Mouse (Mus musculus) megakaryocyte, embryonic 14.5 days (primary cell): Measurements from ENCODE around the gene Trim80. TPM values are rescaled to one million over a fixed set of nuclear protein-coding genes. Genes with fewer than 3 reads are reported as not detected.

ENCODE experiments used
- H3K27me3 ChIP-seq: replicated peaks from 2 replicates; pipeline ENCODE3; 2012; ENCODE audit warnings: inconsistent platforms
- H3K36me3 ChIP-seq: replicated peaks from 2 replicates; pipeline ENCODE3; 2012; ENCODE audit warnings: low read length, inconsistent platforms, mixed read lengths
- H3K4me1 ChIP-seq: 2 replicates; pipeline ENCODE4 v1.6.1; 2012; ENCODE audit warnings: inconsistent platforms
- H3K4me3 ChIP-seq: replicated peaks from 2 replicates; pipeline ENCODE3; 2012; ENCODE audit warnings: moderate library complexity, mild to moderate bottlenecking, inconsistent platforms
- H3K9me3 ChIP-seq: 2 replicates; pipeline ENCODE4 v1.6.1; 2012; ENCODE audit warnings: inconsistent platforms
- FLI1 ChIP-seq: IDR thresholded peaks from 2 replicates; pipeline ENCODE4 v1.6.1; 2012; ENCODE audit warnings: low read length, inconsistent platforms, mixed read lengths
- GATA1 ChIP-seq: IDR thresholded peaks from 3 replicates; pipeline ENCODE4 v1.6.1; 2012; ENCODE audit warnings: mixed read lengths, low read length, inconsistent platforms, borderline replicate concordance
- polyA plus RNA-seq: library from polyadenylated mRNA; stranded (reverse); fragments of >175 nt; gene quantifications from 2 replicates; pipeline ENCODE4 v1.2.3, GENCODE M21; 2012; ENCODE audit warnings: low replicate concordance; ENCODE audit not compliant: insufficient read depth

The Trim80 gene
- polyA plus RNA-seq, 1 experiment: not detected

DNA sequence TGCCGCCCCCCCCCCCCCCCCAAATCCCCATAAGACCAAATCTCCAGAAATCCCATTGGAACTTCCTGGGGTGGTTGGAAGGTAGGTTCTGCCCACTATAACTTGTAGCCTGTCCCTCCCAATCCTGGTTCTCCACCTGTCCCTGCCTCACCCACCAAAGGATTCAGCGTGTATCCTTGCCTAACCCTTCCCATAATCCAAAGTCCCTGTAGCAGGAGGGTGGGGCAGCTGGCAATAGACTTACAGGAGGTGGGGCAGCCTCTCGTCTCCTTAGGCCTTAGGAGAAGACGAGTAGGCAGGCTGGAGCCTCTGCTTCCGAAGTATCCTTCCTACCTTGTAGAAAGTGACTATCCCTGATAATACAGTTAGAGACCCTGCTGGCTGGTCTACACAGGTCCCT is 15.8 kb downstream of the Trim80 start:
- peaks cover 26% of the 10 kb centered on the region for H3K9me3 ChIP-seq
- H3K36me3 ChIP-seq: no peaks in the 10 kb centered on the region
- H3K27me3 ChIP-seq: peaks cover 68% of the 10 kb centered on the region
- no peak overlapping the region for H3K4me3 ChIP-seq
- TF ChIP-seq FLI1 (no peak), GATA1 (no peak)
- H3K4me1 ChIP-seq: peaks cover 13% of the 10 kb centered on the region; the same call in 1 of the 2 replicates

DNA sequence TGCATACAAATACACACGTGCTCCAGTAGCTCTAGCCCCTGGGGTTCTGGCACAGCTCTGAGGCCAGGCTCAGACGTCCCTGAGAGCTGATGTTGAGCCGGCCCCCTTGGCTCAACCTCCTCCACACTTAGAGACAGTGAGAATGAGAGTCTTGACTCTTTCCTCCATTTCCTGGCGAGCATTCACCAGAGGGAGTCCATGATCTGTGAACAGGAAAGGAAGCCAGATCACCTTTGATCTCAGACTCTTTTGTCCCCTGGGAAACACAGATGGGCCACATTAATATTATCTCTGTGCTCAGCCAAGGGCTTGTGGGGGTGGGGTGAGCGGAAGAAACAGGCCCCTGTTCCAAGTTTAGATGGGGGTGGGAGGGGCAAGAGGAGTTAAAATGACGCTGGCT is 17.1 kb downstream of the Trim80 start:
- H3K4me1 ChIP-seq: peaks cover 7% of the 10 kb centered on the region; the same call in 1 of the 2 replicates
- H3K27me3 ChIP-seq: peaks cover 66% of the 10 kb centered on the region
- no peak overlapping the region for H3K4me3 ChIP-seq
- no peaks in the 10 kb centered on the region for H3K36me3 ChIP-seq
- TF ChIP-seq FLI1 (no peak), GATA1 (no peak)
- H3K9me3 ChIP-seq: peaks cover 26% of the 10 kb centered on the region

DNA sequence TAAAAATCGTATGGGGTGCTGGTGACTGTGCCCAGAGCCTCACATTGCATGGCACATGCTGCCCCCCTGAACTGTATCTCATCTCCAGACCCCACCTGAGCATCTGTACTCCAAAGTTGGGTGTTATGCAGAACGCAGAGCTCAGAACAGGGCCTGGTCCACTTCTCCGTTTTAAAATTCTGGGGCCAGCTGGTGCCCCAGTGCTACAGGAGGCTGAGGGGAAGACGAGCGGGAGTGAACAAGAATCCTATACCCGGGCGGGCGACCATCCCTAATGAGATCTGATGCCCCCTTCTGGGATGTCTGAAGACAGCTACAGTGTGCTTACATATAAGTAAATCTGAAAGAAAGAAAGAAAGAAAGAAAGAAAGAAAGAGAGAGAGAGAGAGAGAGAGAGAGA is 20.6 kb downstream of the Trim80 start:
- peaks cover 71% of the 10 kb centered on the region for H3K27me3 ChIP-seq
- peaks cover 9% of the 10 kb centered on the region for H3K9me3 ChIP-seq
- no peaks in the 10 kb centered on the region for H3K36me3 ChIP-seq
- H3K4me3 ChIP-seq: no peak overlapping the region
- H3K4me1 ChIP-seq: peaks cover 7% of the 10 kb centered on the region; the same call in 1 of the 2 replicates
- TF ChIP-seq GATA1 (no peak), FLI1 (no peak)

DNA sequence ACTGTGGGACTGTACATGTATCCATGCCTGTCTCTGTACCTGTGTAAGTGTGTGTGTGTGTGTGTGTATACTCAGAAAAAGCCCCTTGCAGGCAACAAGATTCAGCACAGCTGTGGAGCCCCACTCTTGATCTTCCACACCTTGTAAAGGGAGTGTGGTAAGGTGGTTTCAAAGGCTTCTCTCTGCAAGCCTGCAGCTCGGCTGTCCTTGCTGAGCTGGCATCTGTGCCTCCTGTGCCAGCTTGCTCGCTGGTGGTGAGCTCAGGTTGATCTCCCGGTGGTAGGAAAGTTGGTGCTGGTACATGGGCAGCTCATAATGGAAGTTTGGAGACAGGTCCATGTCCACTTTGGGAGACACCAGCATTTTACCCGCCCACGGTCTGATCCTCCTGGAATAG is 21.5 kb downstream of the Trim80 start:
- H3K4me1 ChIP-seq: peaks cover 7% of the 10 kb centered on the region
- peaks cover 72% of the 10 kb centered on the region for H3K27me3 ChIP-seq
- no peaks in the 10 kb centered on the region for H3K36me3 ChIP-seq
- TF ChIP-seq FLI1 (no peak), GATA1 (no peak)
- no peak overlapping the region for H3K4me3 ChIP-seq
- H3K9me3 ChIP-seq: peaks cover 4% of the 10 kb centered on the region

DNA sequence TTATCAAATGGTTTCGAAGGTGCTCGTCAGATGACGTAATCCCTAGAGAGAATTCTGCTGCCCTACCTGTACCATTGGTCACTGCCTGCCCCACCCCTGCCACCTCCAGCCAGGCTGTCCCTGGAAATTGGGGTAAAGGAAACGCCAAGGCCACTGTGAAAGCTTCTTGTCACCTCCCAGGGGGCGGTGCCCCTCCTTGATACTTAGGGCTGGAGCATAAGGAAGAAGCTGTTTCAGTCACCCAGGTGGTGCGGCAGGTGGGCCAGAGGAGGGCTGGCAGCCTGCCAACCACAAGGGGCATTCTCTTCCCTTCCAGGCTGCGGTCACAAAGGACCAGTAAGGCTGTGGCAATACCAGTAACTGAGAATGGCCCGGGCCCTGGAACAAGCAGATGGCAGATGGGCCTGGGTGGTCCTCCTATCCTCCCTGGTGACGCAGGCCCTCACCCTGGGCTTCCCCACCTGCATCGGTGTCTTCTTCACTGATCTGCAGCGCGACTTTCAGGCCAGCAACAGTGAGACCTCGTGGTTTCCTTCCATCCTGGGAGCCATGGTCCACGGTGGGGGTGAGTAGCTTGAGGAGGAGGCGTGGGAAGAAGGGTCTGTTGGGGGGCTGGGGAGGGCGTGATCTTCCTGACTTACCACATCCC is 22.0 kb downstream of the Trim80 start, which contains the start of gene Slc16a5:
Gene Slc16a5, plus strand, starts transcription at position 232 of the 649 bp plus-strand sequence.
- no peaks in the 10 kb centered on the region for H3K36me3 ChIP-seq
- TF ChIP-seq FLI1: no peak
- TF ChIP-seq GATA1: no peak
- peaks cover 72% of the 10 kb centered on the region for H3K27me3 ChIP-seq
- H3K9me3 ChIP-seq: peaks cover 4% of the 10 kb centered on the region
- H3K4me1 ChIP-seq: peaks cover 7% of the 10 kb centered on the region
- no peak within 1 kb of the TSS for H3K4me3 ChIP-seq

DNA sequence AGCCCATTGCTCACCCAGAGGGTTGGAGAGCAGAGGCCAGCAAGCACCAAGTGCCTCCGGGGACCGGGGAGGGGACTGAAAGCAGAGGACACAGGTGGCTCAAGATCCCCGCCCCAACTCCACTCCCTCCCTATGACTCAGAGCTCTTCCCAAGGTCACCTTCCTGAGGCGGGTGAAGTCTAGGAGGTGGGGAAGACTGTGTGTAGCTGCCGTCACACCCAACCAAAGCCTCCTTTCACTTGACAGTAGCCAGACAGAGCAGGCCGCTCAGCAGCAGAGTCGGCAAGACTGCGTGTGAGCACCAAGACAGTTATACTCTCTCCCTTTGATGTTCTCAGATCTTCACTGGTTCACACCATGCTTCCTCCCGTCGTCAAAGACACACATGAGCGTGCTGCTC is 23.1 kb downstream of the Trim80 start:
- H3K9me3 ChIP-seq: peaks cover 4% of the 10 kb centered on the region
- H3K27me3 ChIP-seq: peaks cover 72% of the 10 kb centered on the region
- no peaks in the 10 kb centered on the region for H3K36me3 ChIP-seq
- no peak for TF ChIP-seq GATA1
- no peak for TF ChIP-seq FLI1
- no peak overlapping the region for H3K4me3 ChIP-seq
- peaks cover 3% of the 10 kb centered on the region; the same call in 1 of the 2 replicates for H3K4me1 ChIP-seq

DNA sequence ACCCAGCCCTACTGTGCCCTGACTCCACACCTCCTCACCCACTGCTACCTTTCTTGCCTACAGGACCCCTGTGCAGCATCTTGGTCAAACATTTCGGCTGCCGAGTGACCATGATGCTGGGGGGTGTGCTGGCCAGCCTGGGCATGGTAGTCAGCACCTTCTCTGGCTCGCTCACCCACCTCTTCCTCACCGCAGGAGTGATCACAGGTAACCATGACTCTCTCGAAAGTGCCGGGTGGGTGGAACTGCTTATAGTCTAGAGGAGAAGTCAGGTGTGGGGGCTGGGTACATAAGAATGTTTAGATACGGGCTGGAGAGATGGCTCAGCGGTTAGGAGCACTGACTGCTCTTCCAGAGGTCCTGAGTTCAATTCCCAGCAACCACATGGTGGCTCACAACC is 24.5 kb downstream of the Trim80 start:
- H3K4me1 ChIP-seq: peaks cover 3% of the 10 kb centered on the region; the same call in 1 of the 2 replicates
- H3K4me3 ChIP-seq: no peak overlapping the region
- H3K36me3 ChIP-seq: no peaks in the 10 kb centered on the region
- TF ChIP-seq GATA1 (no peak), FLI1 (no peak)
- H3K27me3 ChIP-seq: peaks cover 71% of the 10 kb centered on the region
- peaks cover 8% of the 10 kb centered on the region for H3K9me3 ChIP-seq

GRCm38 (mm10) chr11:115467217-115467618 is 26.9 kb downstream of the Trim80 start:
- Histone ChIP-seq H3K36me3 (no peaks in the 10 kb centered on the region), H3K9me3 (peaks cover 10% of the 10 kb centered on the region), H3K27me3 (peaks cover 65% of the 10 kb centered on the region), H3K4me3 (no peak overlapping the region), H3K4me1 (peaks cover 3% of the 10 kb centered on the region; the same call in 1 of the 2 replicates)
- TF ChIP-seq GATA1 (no peak), FLI1 (no peak)

GRCm38 (mm10) chr11:115472183-115472582 is 31.8 kb downstream of the Trim80 start:
- Histone ChIP-seq H3K27me3 (peaks cover 30% of the 10 kb centered on the region), H3K9me3 (peaks cover 10% of the 10 kb centered on the region), H3K4me1 (peaks cover 42% of the 10 kb centered on the region), H3K36me3 (no peaks in the 10 kb centered on the region), H3K4me3 (no peak overlapping the region)
- TF ChIP-seq GATA1 (no peak), FLI1 (no peak)

- H3K36me3 ChIP-seq: peaks cover 3% of the 10 kb centered on the region
- peaks cover 19% of the 10 kb centered on the region for H3K27me3 ChIP-seq
- H3K9me3 ChIP-seq: peaks cover 10% of the 10 kb centered on the region
- H3K4me1 ChIP-seq: peaks cover 54% of the 10 kb centered on the region
- TF ChIP-seq GATA1: no peak
- no peak for TF ChIP-seq FLI1
- peak overlapping the region; percentile 74 for H3K4me3 ChIP-seq
Measured at GRCm38 (mm10) chr11:115473626-115474275, 33.4 kb downstream of the Trim80 start.
